Mouse (Mus musculus) small intestine, adult 10 weeks (tissue): ENCODE results near the gene Fgf13. TPM values are rescaled to one million over a fixed set of nuclear protein-coding genes. Genes with fewer than 3 reads are reported as not detected.

Source experiments
- polyA plus RNA-seq: library from polyadenylated mRNA; stranded (reverse); fragments of 350-450 nt; fragmentation: Illumina TruSeq; extraction: RNeasy Lipid Tissue Mini Kit (QIAGEN cat#74804); gene quantifications from one replicate; pipeline ENCODE4 v1.2.3, GENCODE M21; 2014; ENCODE audit warnings: low replicate concordance

Gene Fgf13
- polyA plus RNA-seq, result 11.8 TPM

DNA sequence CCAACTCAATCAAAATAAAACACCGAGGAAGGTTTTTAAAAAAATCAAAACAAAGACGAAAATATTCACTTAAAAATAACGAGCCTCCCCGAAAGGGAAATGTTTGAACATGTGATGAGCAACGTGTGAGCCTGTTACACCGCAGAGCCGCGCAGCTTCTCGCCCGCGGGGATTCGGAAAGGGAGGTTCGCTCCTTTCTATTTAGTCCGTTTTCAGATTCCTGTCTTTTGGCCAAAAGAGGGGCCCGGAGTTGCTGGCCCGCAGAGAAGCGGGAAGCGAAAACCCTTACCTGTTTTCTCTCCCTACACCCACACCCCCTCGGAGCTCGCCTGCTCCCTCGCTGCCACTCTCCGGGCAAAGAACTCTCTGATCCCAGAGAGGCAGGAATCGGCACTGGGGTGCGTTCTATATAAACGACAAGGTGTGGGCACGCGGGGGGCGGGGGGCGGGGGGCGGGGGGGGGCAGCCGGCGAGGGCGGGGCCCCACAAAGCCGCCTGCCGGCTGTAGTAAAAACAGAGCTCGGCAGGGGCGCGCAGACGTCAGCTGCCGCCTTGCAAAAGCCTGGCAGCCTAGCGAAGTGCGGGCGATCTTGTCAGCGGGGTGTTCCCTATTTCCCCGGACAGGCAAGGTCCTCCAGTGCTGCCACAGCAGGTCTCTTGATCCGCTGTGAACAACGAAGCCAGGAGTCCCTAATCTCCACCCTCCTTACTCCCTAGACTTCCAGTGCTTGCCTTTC, at the start of gene Fgf13:
Gene Fgf13 (minus strand): TSS at position 377 of the 737 bp plus-strand sequence.

